Mouse (Mus musculus) stomach, postnatal 0 days (tissue): ENCODE results near the gene Sptlc2.

ENCODE experiments used
- CTCF ChIP-seq: IDR thresholded peaks from 2 replicates; pipeline ENCODE4 v1.5.1; 2016; ENCODE audit warnings: antibody characterized with exemption, low read depth, mild to moderate bottlenecking, moderate library complexity
- EP300 ChIP-seq: optimal IDR thresholded peaks from 2 replicates; pipeline ENCODE3; 2016; ENCODE audit warnings: antibody characterized with exemption

GRCm38 (mm10) chr12:87428885-87429284 lies 40.7 kb upstream of the Sptlc2 start:
- TF ChIP-seq CTCF: no peak
- TF ChIP-seq EP300: no peak
